Mouse (Mus musculus) stomach, postnatal 0 days (tissue): ENCODE data around the gene Fjx1. TPM values are rescaled to one million over a fixed set of nuclear protein-coding genes. Genes with fewer than 3 reads are reported as not detected.

Experiments used
- ATAC-seq: fragments of 200-750 bp; cut with Nextera tagmentation; 2 replicates; pipeline ENCODE4 v1.8.0; 2017; ENCODE audit not compliant: low FRiP score, low TSS enrichment
- DNase-seq: peaks from one replicate; pipeline ENCODE4 v3.0.0-alpha.2; 2016; ENCODE audit warnings: low spot score
- H3K27ac ChIP-seq: fragments of 300-500 bp; sonication (generic); replicated peaks from 2 replicates; pipeline ENCODE4 v1.5.1; 2014; ENCODE audit warnings: mild to moderate bottlenecking, control low read depth
- H3K27me3 ChIP-seq: fragments of 300-500 bp; sonication (generic); 2 replicates; pipeline ENCODE4 v1.6.1; 2014; ENCODE audit warnings: low read length; ENCODE audit not compliant: control insufficient read depth, insufficient read depth
- H3K36me3 ChIP-seq: fragments of 300-500 bp; sonication (generic); 2 replicates; pipeline ENCODE4 v1.6.1; 2014; ENCODE audit warnings: low read length, mixed read lengths; ENCODE audit not compliant: control insufficient read depth, insufficient read depth
- H3K4me1 ChIP-seq: fragments of 300-500 bp; sonication (generic); replicated peaks from 2 replicates; pipeline ENCODE4 v1.6.1; 2014; ENCODE audit warnings: antibody characterized with exemption; ENCODE audit not compliant: control insufficient read depth, insufficient read depth
- H3K4me2 ChIP-seq: fragments of 300-500 bp; sonication (generic); replicated peaks from 2 replicates; pipeline ENCODE4 v1.6.1; 2014; ENCODE audit warnings: low read depth, mild to moderate bottlenecking, control low read depth, moderate library complexity
- H3K4me3 ChIP-seq: fragments of 300-500 bp; sonication (generic); 2 replicates; pipeline ENCODE4 v1.5.1; 2014; ENCODE audit warnings: low read depth, low read length, control low read depth
- H3K9ac ChIP-seq: fragments of 300-500 bp; sonication (generic); 2 replicates; pipeline ENCODE4 v1.6.1; 2014; ENCODE audit warnings: mild to moderate bottlenecking, low read length, control low read depth, mixed read lengths
- H3K9me3 ChIP-seq: fragments of 300-500 bp; sonication (generic); 2 replicates; pipeline ENCODE4 v1.6.1; 2016; ENCODE audit warnings: low read length; ENCODE audit not compliant: control insufficient read depth
- CTCF ChIP-seq: IDR thresholded peaks from 2 replicates; pipeline ENCODE4 v1.5.1; 2016; ENCODE audit warnings: antibody characterized with exemption, low read depth, mild to moderate bottlenecking, moderate library complexity
- EP300 ChIP-seq: optimal IDR thresholded peaks from 2 replicates; pipeline ENCODE3; 2016; ENCODE audit warnings: antibody characterized with exemption
- WGBS: fragments of 180-500 bp; shearing (Covaris S2); extraction: QIAGEN DNeasy Blood & Tissue Kit; methylation state at CpG from one replicate; pipeline ENCODE4 v1.1.7; 2014; 5-methylcytosine and 5-hydroxymethylcytosine counted together
- polyA plus RNA-seq: library from polyadenylated mRNA; unstranded; fragments of >200 nt; fragmentation: Nextera tagmentation; extraction: Ambion mirVana; gene quantifications from 2 replicates; pipeline ENCODE4 v1.2.1, GENCODE M21; 2015

Fjx1 gene
- polyA plus RNA-seq, 1 experiment from 2014 or later = 5.9 TPM

- WGBS = 42% methylated on average over 4 of the region's 4 CpGs
- ATAC-seq = no peak
- no peak for TF ChIP-seq CTCF
- no peak for TF ChIP-seq EP300
These were observed 5.4 kb downstream of the Fjx1 start for GRCm38 (mm10) chr2:102446851-102447250.

DNA sequence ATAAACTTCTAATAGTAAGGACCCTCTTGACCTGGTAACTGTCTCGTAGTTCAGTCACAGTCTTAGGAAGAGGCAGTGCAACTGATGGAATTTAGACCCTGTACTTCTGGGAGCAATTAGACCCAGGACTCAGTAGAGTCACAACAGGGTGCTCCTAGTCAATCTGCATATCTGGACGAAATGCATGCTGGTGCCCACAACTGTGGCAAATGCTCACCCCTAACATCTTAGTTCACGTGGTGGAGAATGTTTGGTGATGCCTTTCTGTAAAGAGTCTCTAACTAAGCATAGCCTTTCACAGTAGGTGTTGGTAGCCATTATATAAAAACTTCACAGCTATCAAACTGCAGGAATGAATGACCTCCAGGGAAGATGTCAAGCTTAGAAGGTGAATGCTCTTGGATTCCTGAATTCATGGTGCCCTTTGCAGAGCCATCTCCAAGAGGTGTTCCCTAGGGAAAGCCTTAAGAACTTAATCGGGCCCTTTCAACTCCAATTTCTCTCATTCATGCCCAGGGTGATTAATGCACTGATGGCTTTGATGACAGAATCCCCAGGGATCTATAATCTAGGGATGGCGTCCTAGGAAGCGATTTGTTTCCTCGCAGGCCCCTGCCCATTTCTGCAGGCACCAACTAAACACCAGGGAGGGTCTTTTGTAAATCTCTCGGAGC is 14.8 kb downstream of the Fjx1 start:
- ATAC-seq = no peak
- TF ChIP-seq CTCF (no peak), EP300 (no peak)
- Histone ChIP-seq H3K27me3 (no peaks in the 10 kb centered on the region), H3K9ac (no peak overlapping the region), H3K4me2 (no peak overlapping the region), H3K9me3 (no peaks in the 10 kb centered on the region), H3K36me3 (no peaks in the 10 kb centered on the region), H3K4me1 (no peaks in the 10 kb centered on the region), H3K27ac (no peak overlapping the region), H3K4me3 (no peak overlapping the region)
- 65% methylated on average over 8 of the region's 8 CpGs for WGBS
- DNase-seq = no peak

More at GRCm38 (mm10) chr2:102446851-102447250, 5.4 kb downstream of the Fjx1 start:
- Histone ChIP-seq H3K36me3 (no peaks in the 10 kb centered on the region), H3K4me3 (no peak overlapping the region), H3K9ac (no peak overlapping the region), H3K27ac (no peak overlapping the region), H3K9me3 (no peaks in the 10 kb centered on the region), H3K27me3 (no peaks in the 10 kb centered on the region), H3K4me2 (no peak overlapping the region), H3K4me1 (peaks cover 3% of the 10 kb centered on the region; the same call in 1 of the 2 replicates)
- DNase-seq = no peak

DNA sequence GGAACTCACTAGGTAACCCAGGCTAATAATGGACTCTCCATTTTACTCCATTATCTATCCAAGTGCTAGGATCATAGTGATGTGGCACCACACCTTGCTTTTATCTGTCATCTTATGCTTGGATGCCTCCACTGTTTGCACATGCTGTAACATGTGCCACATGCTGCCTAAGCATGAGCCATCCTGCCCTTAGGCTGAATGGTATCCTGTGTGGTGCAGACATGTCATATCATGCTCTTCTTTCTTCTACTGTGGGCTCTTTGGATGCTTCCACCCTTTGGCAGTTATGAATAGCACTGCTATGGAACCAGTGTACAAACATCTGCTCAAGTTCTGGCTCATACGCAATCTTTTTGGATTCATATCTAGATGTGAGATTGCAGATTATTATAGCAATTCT is 18.4 kb downstream of the Fjx1 start:
- H3K9ac ChIP-seq = no peak overlapping the region
- H3K36me3 ChIP-seq = no peaks in the 10 kb centered on the region
- no peak overlapping the region for H3K4me2 ChIP-seq
- no peak overlapping the region for H3K4me3 ChIP-seq
- TF ChIP-seq CTCF = no peak
- TF ChIP-seq EP300 = no peak
- no peaks in the 10 kb centered on the region for H3K27me3 ChIP-seq
- no peak overlapping the region for H3K27ac ChIP-seq
- ATAC-seq (no peak), DNase-seq (no peak)
- no peaks in the 10 kb centered on the region for H3K4me1 ChIP-seq
- WGBS = 48% methylated on average over 1 of the region's 1 CpGs
- H3K9me3 ChIP-seq = no peaks in the 10 kb centered on the region

DNA sequence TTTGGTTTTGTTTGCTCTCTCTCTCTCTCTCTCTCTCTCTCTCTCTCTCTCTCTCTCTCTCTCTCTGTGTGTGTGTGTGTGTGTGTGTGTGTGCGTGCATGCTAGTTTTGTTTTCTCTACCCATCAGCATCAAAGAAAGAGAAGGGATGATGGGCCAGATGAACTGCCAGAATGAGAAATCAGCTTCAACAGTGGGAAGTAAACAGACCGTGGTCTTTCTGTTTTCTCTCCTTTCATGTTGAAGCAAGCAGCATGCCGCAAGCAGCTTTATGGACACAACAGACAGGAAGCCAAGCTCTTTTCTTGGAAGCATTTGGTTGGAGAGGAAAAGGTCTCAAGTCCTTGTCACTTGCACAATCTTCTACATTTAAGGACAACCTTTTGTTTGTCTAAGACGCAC is 21.2 kb downstream of the Fjx1 start:
- TF ChIP-seq CTCF (no peak), EP300 (no peak)
- Histone ChIP-seq H3K4me2 (no peak overlapping the region), H3K9me3 (no peaks in the 10 kb centered on the region), H3K36me3 (no peaks in the 10 kb centered on the region), H3K4me3 (no peak overlapping the region), H3K27me3 (no peaks in the 10 kb centered on the region), H3K9ac (no peak overlapping the region), H3K27ac (no peak overlapping the region), H3K4me1 (no peaks in the 10 kb centered on the region)
- WGBS = 36% methylated on average over 4 of the region's 4 CpGs
- no peak for DNase-seq
- no peak for ATAC-seq

DNA sequence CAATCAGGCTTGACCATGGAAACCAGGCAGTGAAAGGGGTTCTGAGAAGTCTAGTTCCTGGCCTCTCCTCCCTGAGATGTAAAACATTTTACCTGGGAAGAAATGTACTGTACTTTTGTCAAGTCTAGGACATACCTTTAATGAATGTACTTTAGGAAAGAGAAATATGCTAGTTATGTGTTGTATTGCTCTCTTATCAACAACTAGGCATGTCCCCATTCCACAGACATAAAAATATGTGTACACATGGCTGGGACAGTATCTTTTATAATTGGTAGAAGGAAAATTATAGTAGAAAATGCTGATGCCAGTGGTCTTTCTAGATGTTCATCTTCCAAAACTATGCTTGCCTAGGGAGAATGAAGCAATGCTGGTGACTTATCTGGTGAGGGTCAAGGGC is 24.3 kb downstream of the Fjx1 start:
- Histone ChIP-seq H3K27me3 (no peaks in the 10 kb centered on the region), H3K4me1 (no peaks in the 10 kb centered on the region), H3K27ac (no peak overlapping the region), H3K36me3 (no peaks in the 10 kb centered on the region), H3K9me3 (no peaks in the 10 kb centered on the region), H3K4me2 (no peak overlapping the region), H3K9ac (no peak overlapping the region), H3K4me3 (no peak overlapping the region)
- TF ChIP-seq CTCF (no peak), EP300 (no peak)
- DNase-seq (no peak), ATAC-seq (no peak)

- ATAC-seq (no peak), DNase-seq (no peak)
- Histone ChIP-seq H3K9me3 (no peaks in the 10 kb centered on the region), H3K36me3 (no peaks in the 10 kb centered on the region), H3K4me2 (no peak overlapping the region), H3K27ac (no peak overlapping the region), H3K9ac (no peak overlapping the region), H3K27me3 (no peaks in the 10 kb centered on the region), H3K4me1 (no peaks in the 10 kb centered on the region), H3K4me3 (no peak overlapping the region)
- 77% methylated on average over 3 of the region's 3 CpGs for WGBS
- no peak for TF ChIP-seq CTCF
- no peak for TF ChIP-seq EP300
These were observed 25.9 kb downstream of the Fjx1 start for GRCm38 (mm10) chr2:102426434-102426833.
